Mouse (Mus musculus) cerebellum, postnatal 10 days (tissue): ENCODE results near the gene Ccdc142.
A peak's percentile ranks its signal among the peaks of the same experiment; 100 is the strongest.

Experiments
- DNase-seq, 2 experiments: peaks; one replicate each; pipeline ENCODE4 v3.0.0; 2021; ENCODE audit warnings: mixed read lengths in 2 of 2

Ccdc142 gene

GRCm38 (mm10) chr6:83118369-83118768 lies 17.0 kb downstream of the Ccdc142 start:
- DNase-seq: no peak

- peak in 1 of 2 experiments; percentile 23 for DNase-seq
Observed at GRCm38 (mm10) chr6:83118825-83119733, 17.7 kb downstream of the Ccdc142 start.

- peak; percentile 58 to 60 for DNase-seq
Observed at GRCm38 (mm10) chr6:83119734-83120051, 18.3 kb downstream of the Ccdc142 start.

- peak; percentile 93 to 95 for DNase-seq
Observed at GRCm38 (mm10) chr6:83120930-83121862, 19.8 kb downstream of the Ccdc142 start, which contains the start of gene Wbp1. TSS of gene Wbp1 (minus strand) at chr6:83121559.

- DNase-seq: peak; percentile 73 to 76
Observed at GRCm38 (mm10) chr6:83121863-83122710, 20.7 kb downstream of the Ccdc142 start.

- DNase-seq: no peak
Observed at GRCm38 (mm10) chr6:83122961-83123360, 21.6 kb downstream of the Ccdc142 start.

- DNase-seq: peak; percentile 92 to 95
Observed at GRCm38 (mm10) chr6:83124851-83125312, 23.5 kb downstream of the Ccdc142 start.

- DNase-seq: no peak
Observed at GRCm38 (mm10) chr6:83125331-83125730, 23.9 kb downstream of the Ccdc142 start, which contains the start of gene Ino80b. TSS of gene Ino80b (minus strand) at chr6:83125431.

- no peak for DNase-seq
Observed at GRCm38 (mm10) chr6:83127419-83127818, 26.0 kb downstream of the Ccdc142 start.

- peak; percentile 64 to 66 for DNase-seq
Observed at GRCm38 (mm10) chr6:83131469-83132034, 30.2 kb downstream of the Ccdc142 start.

GRCm38 (mm10) chr6:83132176-83132919 lies 30.9 kb downstream of the Ccdc142 start:
- no peak for DNase-seq

- DNase-seq: no peak
Observed at GRCm38 (mm10) chr6:83134226-83134625, 32.8 kb downstream of the Ccdc142 start.

GRCm38 (mm10) chr6:83134951-83135513 lies 33.6 kb downstream of the Ccdc142 start, which contains the start of gene Rtkn:
TSS of gene Rtkn (plus strand) at chr6:83135463.
- no peak for DNase-seq

GRCm38 (mm10) chr6:83135571-83136161 lies 34.3 kb downstream of the Ccdc142 start:
- DNase-seq: no peak

GRCm38 (mm10) chr6:83136291-83136880 lies 35.0 kb downstream of the Ccdc142 start:
- DNase-seq: no peak

- DNase-seq: peak; percentile 47 to 63
Observed at GRCm38 (mm10) chr6:83136881-83137575, 35.6 kb downstream of the Ccdc142 start.

- peak; percentile 59 to 75 for DNase-seq
Observed at GRCm38 (mm10) chr6:83137576-83137950, 36.2 kb downstream of the Ccdc142 start.

- no peak for DNase-seq
Observed at GRCm38 (mm10) chr6:83138056-83138455, 36.7 kb downstream of the Ccdc142 start.

- DNase-seq: peak in 1 of 2 experiments; percentile 56
Observed at GRCm38 (mm10) chr6:83140044-83140443, 38.6 kb downstream of the Ccdc142 start.
